Mouse (Mus musculus) mesoderm, embryonic 11.5 days (tissue): Measurements from ENCODE around the gene Hmgn3.

Experiments used
- DNase-seq: peaks from one replicate; pipeline ENCODE4 v3.0.0-alpha.2; 2012; ENCODE audit warnings: low read depth, low spot score

The Hmgn3 gene

GRCm38 (mm10) chr9:83100786-83101185 is 45.7 kb downstream of the Hmgn3 start:
- no peak for DNase-seq

- DNase-seq = no peak
Measured at GRCm38 (mm10) chr9:83098652-83099307, 47.7 kb downstream of the Hmgn3 start.

- DNase-seq = no peak
Measured at GRCm38 (mm10) chr9:83097816-83098215, 48.7 kb downstream of the Hmgn3 start.

- DNase-seq = no peak
Measured at GRCm38 (mm10) chr9:83094649-83095336, 51.7 kb downstream of the Hmgn3 start.

- DNase-seq = peak; percentile 50
Measured at GRCm38 (mm10) chr9:83083790-83084469, 62.6 kb downstream of the Hmgn3 start.

DNA sequence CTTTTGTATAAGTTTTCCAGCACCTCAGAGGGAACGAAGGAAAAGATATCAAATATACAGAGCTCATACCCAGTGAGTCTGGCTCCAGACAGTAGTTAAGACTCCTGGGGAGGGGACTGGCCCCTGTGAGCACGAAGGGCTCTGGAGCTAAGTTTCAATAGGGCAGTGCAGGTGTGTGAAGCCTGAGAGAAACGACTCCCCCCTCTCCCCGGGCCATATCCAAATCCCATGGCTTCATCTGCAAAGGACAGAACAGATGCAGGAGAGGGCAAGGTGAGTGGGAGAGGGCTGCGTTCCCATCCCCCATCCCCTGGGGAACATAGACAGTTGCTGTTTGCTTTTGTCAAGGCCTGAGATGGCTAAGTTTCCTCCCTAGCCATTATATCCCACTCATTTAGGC is 63.4 kb downstream of the Hmgn3 start:
- DNase-seq = no peak

GRCm38 (mm10) chr9:83082296-83082695 is 64.2 kb downstream of the Hmgn3 start:
- no peak for DNase-seq

- DNase-seq = no peak
Measured at GRCm38 (mm10) chr9:83079724-83080123, 66.8 kb downstream of the Hmgn3 start.

GRCm38 (mm10) chr9:83068246-83068645 is 78.2 kb downstream of the Hmgn3 start:
- no peak for DNase-seq

- peak; percentile 52 for DNase-seq
Measured at GRCm38 (mm10) chr9:83061289-83061688, 85.2 kb downstream of the Hmgn3 start.
